Mouse (Mus musculus): ENCODE measurements around the gene Ssxb6. TPM values are rescaled to one million over a fixed set of nuclear protein-coding genes. Genes with fewer than 3 reads are reported as not detected.
"Not testable (repeated sequence)": the region's sequence is repeated elsewhere in the genome, so short reads cannot be mapped to it uniquely, and the experiment has no call there.

The Ssxb6 gene
- not detected in 2 replicates for polyA plus RNA-seq (2015; fragmentation: Nextera tagmentation; extraction: Ambion mirVana)

DNA sequence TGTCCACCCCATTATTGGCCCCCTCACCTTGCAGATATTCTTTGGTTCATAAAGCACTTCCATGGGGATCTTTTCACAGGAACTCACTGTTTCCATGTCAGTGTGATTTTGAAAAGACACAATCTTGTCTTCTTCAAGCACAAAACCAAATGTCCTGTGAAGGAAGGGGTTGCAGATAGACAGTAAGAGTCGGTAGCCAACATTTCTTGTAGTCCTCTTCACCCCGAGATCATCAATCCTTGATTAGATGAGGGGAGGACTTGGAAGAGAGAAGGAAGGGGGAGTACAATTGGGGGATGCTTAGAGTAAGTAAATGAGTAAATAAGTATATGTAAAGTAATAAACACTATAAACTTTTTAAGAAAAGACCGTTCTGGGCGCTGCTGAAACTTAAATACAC lies at the start of gene Ssxb6:
Gene Ssxb6 (minus strand): TSS at position 101 of the 400 bp plus-strand sequence.
- WGBS = 77% methylated on average over 4 of the region's 4 CpGs
- not testable (repeated sequence) for H3K36me3 ChIP-seq (ENCODE audit: control insufficient read depth, insufficient read depth, low read length); H3K9ac ChIP-seq (ENCODE audit: low read depth, low read length); H3K4me1 ChIP-seq (ENCODE audit: control insufficient read depth, insufficient read depth, low read length); H3K27me3 ChIP-seq (ENCODE audit: control insufficient read depth, insufficient read depth, low read depth, low read length); ATAC-seq; H3K9me3 ChIP-seq (replicated peaks; ENCODE audit: control insufficient read depth, low read length, poor library complexity, severe bottlenecking); H3K27ac ChIP-seq (ENCODE audit: low read length); H3K4me3 ChIP-seq (ENCODE audit: low read depth, low read length); H3K4me2 ChIP-seq (ENCODE audit: low read length)

DNA sequence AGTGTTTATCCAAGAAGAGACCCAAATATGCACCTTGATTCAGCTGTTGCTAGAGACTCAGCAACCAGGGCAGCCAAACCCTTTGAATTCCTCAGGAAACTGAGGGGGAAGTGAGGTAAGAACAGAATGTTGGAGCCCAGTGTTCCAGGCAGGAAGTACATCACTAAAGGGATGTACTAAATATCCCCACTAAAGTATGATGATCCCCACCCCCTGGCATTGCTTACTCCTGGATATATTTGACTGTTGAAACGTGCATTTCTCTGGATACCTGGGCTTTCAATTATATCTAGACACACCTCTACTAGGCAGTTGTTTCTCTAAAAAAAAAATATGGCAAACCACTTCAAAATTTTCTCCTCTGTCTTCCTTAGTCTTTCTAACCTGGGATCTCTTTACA lies 43.7 kb upstream of the Ssxb6 start, which contains the start of gene Ssxb3:
Gene Ssxb3 (minus strand): TSS at position 101 of the 400 bp plus-strand sequence.
- H3K27me3 ChIP-seq (ENCODE audit: control insufficient read depth, insufficient read depth, low read depth, low read length); H3K9me3 ChIP-seq (replicated peaks; ENCODE audit: control insufficient read depth, low read length, poor library complexity, severe bottlenecking); H3K36me3 ChIP-seq (ENCODE audit: control insufficient read depth, insufficient read depth, low read length); H3K27ac ChIP-seq (ENCODE audit: low read length); H3K4me2 ChIP-seq (ENCODE audit: low read length); H3K4me1 ChIP-seq (ENCODE audit: control insufficient read depth, insufficient read depth, low read length); H3K4me3 ChIP-seq (ENCODE audit: low read depth, low read length); H3K9ac ChIP-seq (ENCODE audit: low read depth, low read length); ATAC-seq: not testable (repeated sequence)
- WGBS = 54% methylated on average over 1 of the region's 1 CpGs

DNA sequence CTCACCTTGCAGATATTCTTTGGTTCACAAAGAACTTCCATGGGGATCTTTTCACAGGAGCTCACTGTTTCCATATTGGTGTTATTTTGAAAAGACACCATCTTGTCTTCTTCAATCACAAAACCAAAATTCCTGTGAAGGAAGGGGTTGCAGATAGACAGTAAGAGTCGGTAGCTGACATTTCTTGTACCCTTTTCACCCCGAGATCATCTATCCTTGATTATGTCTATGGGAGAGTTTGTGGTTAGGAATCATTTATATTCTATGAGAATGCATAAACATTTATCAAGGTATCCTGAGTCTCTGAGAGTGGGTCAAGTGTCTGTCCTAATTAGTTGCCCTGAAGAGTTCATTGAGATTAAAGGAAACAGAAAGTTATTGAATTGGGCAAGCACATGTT lies 23.2 kb downstream of the Ssxb6 start, which contains the start of gene Gm14459:
Gene Gm14459 (minus strand): TSS at position 101 of the 400 bp plus-strand sequence.
- no peaks in the 10 kb centered on the region for H3K27me3 ChIP-seq (ENCODE audit: control insufficient read depth, insufficient read depth, low read depth, low read length)
- no peaks in the 10 kb centered on the region for H3K36me3 ChIP-seq (ENCODE audit: control insufficient read depth, insufficient read depth, low read length)
- WGBS = 89% methylated on average over 2 of the region's 2 CpGs
- no peak within 1 kb of the TSS for H3K27ac ChIP-seq (ENCODE audit: low read length)
- no peak within 1 kb of the TSS for H3K4me2 ChIP-seq (ENCODE audit: low read length)
- H3K4me1 ChIP-seq (ENCODE audit: control insufficient read depth, insufficient read depth, low read length) = no peaks in the 10 kb centered on the region
- H3K9me3 ChIP-seq (replicated peaks; ENCODE audit: control insufficient read depth, low read length, poor library complexity, severe bottlenecking) = no peaks in the 10 kb centered on the region
- H3K9ac ChIP-seq (ENCODE audit: low read depth, low read length) = no peak within 1 kb of the TSS
- ATAC-seq = no peak
- no peak within 1 kb of the TSS for H3K4me3 ChIP-seq (ENCODE audit: low read depth, low read length)

Other genes with a start within 250 kb of the Ssxb6 start
- gene Ssxb10, start 220.8 kb downstream of the Ssxb6 start, polyA plus RNA-seq (2015; fragmentation: Nextera tagmentation; extraction: Ambion mirVana) = not detected in 2 replicates
- gene Ssxb9, start 181.3 kb downstream of the Ssxb6 start, polyA plus RNA-seq (2015; fragmentation: Nextera tagmentation; extraction: Ambion mirVana) = not detected in 2 replicates
- gene Ssxb1, start 134.9 kb downstream of the Ssxb6 start, polyA plus RNA-seq (2015; fragmentation: Nextera tagmentation; extraction: Ambion mirVana) = not detected in 2 replicates
- not detected in 2 replicates for gene Ssxb2, start 86.5 kb downstream of the Ssxb6 start, polyA plus RNA-seq (2015; fragmentation: Nextera tagmentation; extraction: Ambion mirVana)
- not detected in 2 replicates for gene Gm14459, start 23.3 kb downstream of the Ssxb6 start, polyA plus RNA-seq (2015; fragmentation: Nextera tagmentation; extraction: Ambion mirVana)
- not detected in 2 replicates for gene Ssxb3, start 43.6 kb upstream of the Ssxb6 start, polyA plus RNA-seq (2015; fragmentation: Nextera tagmentation; extraction: Ambion mirVana)
- not detected in 2 replicates for gene Ssxb8, start 142.6 kb upstream of the Ssxb6 start, polyA plus RNA-seq (2015; fragmentation: Nextera tagmentation; extraction: Ambion mirVana)
- not detected in 2 replicates for gene Ssx9, start 200.2 kb upstream of the Ssxb6 start, polyA plus RNA-seq (2015; fragmentation: Nextera tagmentation; extraction: Ambion mirVana)